Mouse (Mus musculus): ENCODE measurements around the gene Gstp2. TPM values are rescaled to one million over a fixed set of nuclear protein-coding genes. Genes with fewer than 3 reads are reported as not detected.

Gene Gstp2
- total RNA-seq, 2 experiments from 2014 or later = 87.8 to 116 TPM

DNA sequence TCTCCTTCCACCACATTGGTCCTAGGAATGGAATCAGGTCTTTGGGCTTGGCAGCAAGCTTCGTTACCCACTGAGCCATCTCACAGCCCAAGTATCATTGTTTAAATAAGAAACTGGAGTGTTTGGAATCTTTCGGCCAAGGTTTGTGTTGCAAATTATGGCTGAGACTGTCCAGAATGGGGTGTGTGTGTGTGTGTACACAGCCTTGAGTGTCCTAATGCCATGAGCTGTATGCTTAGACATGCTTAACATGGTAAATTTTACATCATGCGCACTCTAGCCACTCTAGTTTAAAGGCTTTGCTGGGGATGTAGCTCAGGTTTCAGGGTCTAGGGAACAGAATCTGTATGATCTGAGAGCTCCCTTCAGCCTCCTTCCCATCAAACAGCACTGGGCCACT is 50.3 kb downstream of the Gstp2 start:
- DNase-seq (ENCODE audit: low spot score) = no peak
- intact Hi-C loops (cut with DNase I) = no loop called here

DNA sequence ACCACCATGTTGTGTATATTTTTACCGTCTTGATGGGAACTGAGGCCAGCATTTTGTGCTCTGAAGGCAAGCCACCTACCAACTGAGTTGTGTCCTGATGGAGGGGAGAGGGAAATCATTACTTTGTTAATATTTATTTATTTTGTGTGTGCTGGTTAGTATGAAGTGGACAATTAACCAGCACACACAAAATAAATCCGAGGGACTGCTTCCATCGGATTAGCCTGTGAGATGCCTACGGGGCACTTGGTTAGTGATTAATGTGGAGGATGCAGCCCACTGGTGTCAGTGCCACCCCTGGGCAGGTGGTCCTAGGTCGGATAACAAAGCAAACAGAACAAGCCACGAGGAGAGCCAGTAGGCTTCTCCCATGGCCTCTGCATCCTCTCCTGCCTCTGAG is 50.9 kb downstream of the Gstp2 start:
- DNase-seq (ENCODE audit: low spot score) = no peak
- intact Hi-C loops (cut with DNase I) = no loop called here

DNA sequence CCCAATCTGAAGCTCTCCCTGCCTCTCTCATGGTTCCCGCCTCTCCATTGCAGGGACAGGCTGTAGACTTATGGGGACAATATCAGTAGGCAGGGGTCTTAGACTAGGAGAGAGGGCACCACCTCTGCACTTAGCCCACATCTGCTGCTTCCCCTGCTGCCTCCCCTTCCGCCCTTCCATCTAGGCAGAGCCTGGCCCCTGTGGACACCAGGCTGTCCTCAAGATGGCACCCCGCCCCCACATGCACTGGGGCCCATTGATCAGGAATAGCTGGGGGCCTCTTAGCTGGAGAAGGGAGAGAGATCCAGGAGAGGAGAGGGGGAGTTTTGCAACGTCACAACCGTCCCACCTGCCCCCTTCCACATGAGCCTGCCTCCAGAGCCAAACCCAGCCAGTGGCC is 53.4 kb downstream of the Gstp2 start, which contains the start of gene Tbx10:
Tbx10 (plus strand) TSS at position 337 of the 400 bp plus-strand sequence.
- DNase-seq (ENCODE audit: low spot score) = no peak
- intact Hi-C loops (cut with DNase I) = no loop called here

DNA sequence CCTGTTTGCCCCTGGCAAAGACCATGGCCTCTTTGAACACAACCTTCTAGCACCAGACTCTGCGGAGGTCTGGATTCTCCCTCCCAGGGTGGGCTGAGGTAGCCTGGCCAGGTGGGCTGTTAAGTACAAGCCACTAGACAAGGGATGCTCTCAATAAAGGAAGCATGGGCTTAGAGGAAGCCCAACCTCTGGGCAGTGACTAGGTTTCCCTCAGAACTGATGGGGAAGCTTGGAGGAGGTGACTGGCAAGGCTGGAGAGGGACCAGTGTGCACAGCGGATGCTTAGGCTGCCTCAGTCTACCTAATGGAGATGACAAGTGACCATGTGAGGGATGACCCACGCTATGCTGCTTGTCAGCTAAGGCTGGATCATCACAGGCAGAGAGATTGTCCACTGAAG is 53.9 kb downstream of the Gstp2 start:
- intact Hi-C loops (cut with DNase I) = no loop called here
- no peak for DNase-seq (ENCODE audit: low spot score)

DNA sequence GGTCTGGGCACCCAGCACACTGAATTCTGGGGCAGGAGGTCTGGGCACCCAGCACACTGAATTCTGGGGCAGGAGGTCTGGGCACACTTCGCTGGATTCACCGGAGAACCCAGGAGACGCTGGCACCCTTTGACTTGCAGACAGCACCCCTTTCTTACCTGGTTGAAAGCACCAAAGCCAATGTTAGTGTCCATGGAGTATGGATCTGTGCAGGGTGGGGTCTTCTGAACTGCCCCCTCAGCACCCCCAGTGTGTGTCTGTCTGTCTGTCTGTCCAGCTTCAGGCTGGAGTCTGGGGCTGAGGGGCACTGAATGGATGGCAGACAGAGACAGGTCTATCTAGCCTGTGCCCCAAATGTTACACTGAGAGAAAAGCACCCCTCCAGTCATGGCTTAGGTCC is 54.3 kb downstream of the Gstp2 start:
- intact Hi-C loops (cut with DNase I) = no loop called here

DNA sequence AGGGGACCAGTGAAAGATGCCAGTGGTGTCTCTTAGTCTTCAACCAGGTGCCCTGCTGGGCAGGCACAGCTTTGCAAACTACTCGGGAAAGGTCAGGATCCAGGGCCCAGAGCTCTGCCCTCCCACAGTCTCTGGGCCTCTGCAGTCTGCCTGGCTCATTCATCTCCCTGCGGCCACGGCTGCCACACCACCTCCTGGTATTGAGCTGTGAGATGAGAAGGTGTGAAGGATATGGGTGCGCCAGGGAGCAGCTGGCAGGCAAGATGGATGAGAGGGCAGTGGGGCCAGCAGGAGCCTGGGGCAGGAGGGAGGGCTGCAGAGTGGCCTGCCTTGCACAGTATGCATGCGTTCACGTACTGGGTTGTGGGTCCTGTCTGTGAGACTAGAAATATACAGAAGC is 55.0 kb downstream of the Gstp2 start:
- intact Hi-C loops (cut with DNase I) = no loop called here
- no peak for DNase-seq (ENCODE audit: low spot score)

More for the DNA sequence above, 54.3 kb downstream of the Gstp2 start:
- no peak for DNase-seq (ENCODE audit: low spot score)

Other genes with a start within 250 kb of the Gstp2 start
- 10 to 100 TPM in 1 of 2 experiments, 1 to 10 TPM in 1; 9.5 to 13.0 TPM for gene Chka, start 194.2 kb downstream of the Gstp2 start, total RNA-seq (2021)
- 1 to 10 TPM; 8.9 to 9.8 TPM for gene Tcirg1, start 138.9 kb downstream of the Gstp2 start, total RNA-seq (2021)
- 100 to 1,000 TPM; 538 TPM for gene Ndufs8, start 133.2 kb downstream of the Gstp2 start, total RNA-seq (2021)
- 1 to 10 TPM; 1.8 TPM for gene Aldh3b1, start 116.2 kb downstream of the Gstp2 start, total RNA-seq (2021)
- 10 to 100 TPM; 19.0 to 20.3 TPM for gene Unc93b1, start 110.8 kb downstream of the Gstp2 start, total RNA-seq (2021)
- gene Aldh3b3, start 87.4 kb downstream of the Gstp2 start, total RNA-seq (2021) = 1 to 10 TPM in 1 of 2 experiments, under 1 TPM in 1; 0.60 to 1.1 TPM
- under 1 TPM; 0.14 to 0.23 TPM for gene Aldh3b2, start 73.7 kb downstream of the Gstp2 start, total RNA-seq (2021)
- 10 to 100 TPM; 20.3 to 21.5 TPM for gene Acy3, start 59.5 kb downstream of the Gstp2 start, total RNA-seq (2021)
- gene Tbx10, start 53.3 kb downstream of the Gstp2 start, total RNA-seq (2021) = not detected
- gene Nudt8, start 45.4 kb downstream of the Gstp2 start, total RNA-seq (2021) = 100 to 1,000 TPM; 109 to 118 TPM
- gene Gm49405, start 45.4 kb downstream of the Gstp2 start, total RNA-seq (2021) = 1 to 10 TPM; 2.0 to 2.2 TPM
- gene Doc2g, start 42.7 kb downstream of the Gstp2 start, total RNA-seq (2021) = 100 to 1,000 TPM; 148 to 152 TPM
- gene Ndufv1, start 33.2 kb downstream of the Gstp2 start, total RNA-seq (2021) = 1,000 to 10,000 TPM; 1,136 to 1,167 TPM
- 100 to 1,000 TPM; 321 to 327 TPM for gene Gstp1, start 8.0 kb downstream of the Gstp2 start, total RNA-seq (2021)
- gene Gstp3, start 13.5 kb upstream of the Gstp2 start, total RNA-seq (2021) = not detected
- gene Cabp2, start 35.6 kb upstream of the Gstp2 start, total RNA-seq (2021) = not detected
- 10 to 100 TPM; 36.6 to 45.1 TPM for gene Cdk2ap2, start 51.2 kb upstream of the Gstp2 start, total RNA-seq (2021)
- 10 to 100 TPM; 20.8 to 22.1 TPM for gene Pitpnm1, start 54.0 kb upstream of the Gstp2 start, total RNA-seq (2021)
- 10 to 100 TPM; 54.2 to 56.8 TPM for gene Aip, start 79.8 kb upstream of the Gstp2 start, total RNA-seq (2021)
- gene Gpr152, start 93.8 kb upstream of the Gstp2 start, total RNA-seq (2021) = not detected
- gene Cabp4, start 98.0 kb upstream of the Gstp2 start, total RNA-seq (2021) = under 1 TPM in 1 of 2 experiments, not detected in 1; 0.31 TPM
- gene Coro1b, start 102.6 kb upstream of the Gstp2 start, total RNA-seq (2021) = 10 to 100 TPM; 53.4 to 57.6 TPM
- 1 to 10 TPM in 1 of 2 experiments, under 1 TPM in 1; 0.94 to 1.5 TPM for gene Ptprcap, start 107.6 kb upstream of the Gstp2 start, total RNA-seq (2021)
- 10 to 100 TPM; 16.5 to 16.8 TPM for gene Rps6kb2, start 117.3 kb upstream of the Gstp2 start, total RNA-seq (2021)
- gene Carns1, start 129.5 kb upstream of the Gstp2 start, total RNA-seq (2021) = 10 to 100 TPM; 33.5 to 34.1 TPM
- 1 to 10 TPM; 9.2 to 9.3 TPM for gene Tbc1d10c, start 145.3 kb upstream of the Gstp2 start, total RNA-seq (2021)
- 100 to 1,000 TPM; 337 TPM for gene Ppp1ca, start 146.0 kb upstream of the Gstp2 start, total RNA-seq (2021)
- 1 to 10 TPM; 5.3 to 5.8 TPM for gene Rad9a, start 155.6 kb upstream of the Gstp2 start, total RNA-seq (2021)
- gene Clcf1, start 168.2 kb upstream of the Gstp2 start, total RNA-seq (2021) = 1 to 10 TPM in 1 of 2 experiments, under 1 TPM in 1; 0.94 to 2.0 TPM
- gene AC109138.7, start 168.3 kb upstream of the Gstp2 start, total RNA-seq (2021) = not detected
- 10 to 100 TPM in 1 of 2 experiments, 1 to 10 TPM in 1; 9.7 to 11.1 TPM for gene Pold4, start 185.9 kb upstream of the Gstp2 start, total RNA-seq (2021)
- gene Ssh3, start 223.2 kb upstream of the Gstp2 start, total RNA-seq (2021) = 1 to 10 TPM; 5.8 to 6.6 TPM
- 1 to 10 TPM; 1.2 to 1.5 TPM for gene Ankrd13d, start 237.1 kb upstream of the Gstp2 start, total RNA-seq (2021)

All from heart, postnatal 25 days (tissue).